Mouse (Mus musculus): ENCODE results near the gene Dnah8. TPM values are rescaled to one million over a fixed set of nuclear protein-coding genes. Genes with fewer than 3 reads are reported as not detected.

Gene Dnah8
- total and polyA plus RNA-seq, 2 experiments from 2014 or later = 3.1 to 4.2 TPM

DNA sequence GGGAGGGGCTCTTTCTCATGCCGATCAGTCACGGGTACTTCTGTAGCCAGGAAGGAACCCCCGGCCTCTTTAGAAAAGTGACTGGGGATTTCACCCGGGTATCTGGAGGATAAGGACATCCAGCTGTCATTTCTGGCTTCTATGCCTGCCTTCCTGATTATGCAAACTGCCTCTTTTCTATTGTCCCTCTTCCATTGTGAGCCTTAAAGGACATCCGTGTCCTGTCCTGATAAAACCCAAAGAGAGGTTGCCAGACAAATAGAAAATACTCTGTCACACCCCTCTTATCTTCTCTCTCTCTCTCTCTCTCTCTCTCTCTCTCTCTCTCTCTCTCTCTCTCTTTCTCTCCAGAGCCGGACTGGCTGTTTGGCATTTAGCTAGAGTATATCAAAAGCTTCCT lies 258.1 kb downstream of the Dnah8 start:
- DNase-seq (ENCODE audit: low spot score) (no peak), ATAC-seq (ENCODE audit: low FRiP score) (no peak)
- H3K27ac ChIP-seq (ENCODE audit: low read depth, low read length) = no peak overlapping the region
- no peaks in the 10 kb centered on the region for H3K27me3 ChIP-seq (ENCODE audit: insufficient read depth, low read length)
- TF ChIP-seq CTCF (IDR thresholded peaks at IDR 0.05) = no peak
- H3K9ac ChIP-seq (replicated peaks; ENCODE audit: low read length, poor library complexity, severe bottlenecking) = peak overlapping the region; percentile 36; the same call in 1 of the 2 replicates
- whole genome bisulfite sequencing = 2% methylated on average over 6 of the region's 6 CpGs
- no peaks in the 10 kb centered on the region for H3K36me3 ChIP-seq (ENCODE audit: insufficient read depth, low read length)
- 0 out of 2 replicates have a peak, but pooled peaks cover 5% of the 10 kb centered on the region for H3K4me1 ChIP-seq (ENCODE audit: insufficient read depth, low read length)
- no peak overlapping the region for H3K4me3 ChIP-seq (ENCODE audit: low read depth, low read length)
- H3K4me2 ChIP-seq (ENCODE audit: low read depth, low read length, poor library complexity, severe bottlenecking) = peak overlapping the region; percentile 20
- no peaks in the 10 kb centered on the region for H3K9me3 ChIP-seq (ENCODE audit: low read length)

DNA sequence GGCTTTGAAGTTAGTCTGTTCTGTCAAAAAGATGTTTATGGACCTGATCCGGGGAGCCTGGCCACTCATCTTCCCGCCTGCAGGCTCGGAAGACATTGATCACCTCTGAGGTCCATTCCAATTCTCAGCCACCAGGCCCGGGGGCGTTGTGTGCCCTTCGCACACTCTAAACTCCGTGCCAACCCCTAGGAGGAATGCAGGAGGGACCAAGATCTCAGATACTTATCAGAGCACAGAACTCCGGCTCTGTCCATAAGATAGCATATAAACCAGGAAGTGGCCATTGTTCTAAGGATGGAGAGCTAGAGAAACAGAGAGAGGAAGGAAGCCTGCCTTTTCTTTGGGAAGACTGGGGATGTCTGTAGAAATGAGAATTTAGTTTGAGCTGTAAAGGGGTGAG lies 259.4 kb downstream of the Dnah8 start:
- no peaks in the 10 kb centered on the region for H3K9me3 ChIP-seq (ENCODE audit: low read length)
- 0 out of 2 replicates have a peak, but pooled peaks cover 5% of the 10 kb centered on the region for H3K4me1 ChIP-seq (ENCODE audit: insufficient read depth, low read length)
- H3K4me2 ChIP-seq (ENCODE audit: low read depth, low read length, poor library complexity, severe bottlenecking) = no peak overlapping the region
- DNase-seq (ENCODE audit: low spot score) (no peak), ATAC-seq (ENCODE audit: low FRiP score) (no peak)
- no peak for TF ChIP-seq CTCF (IDR thresholded peaks at IDR 0.05)
- H3K4me3 ChIP-seq (ENCODE audit: low read depth, low read length) = no peak overlapping the region
- H3K36me3 ChIP-seq (ENCODE audit: insufficient read depth, low read length) = no peaks in the 10 kb centered on the region
- 72% methylated on average over 8 of the region's 8 CpGs for WGBS
- no peak overlapping the region for H3K27ac ChIP-seq (ENCODE audit: low read depth, low read length)
- no peaks in the 10 kb centered on the region for H3K27me3 ChIP-seq (ENCODE audit: insufficient read depth, low read length)
- H3K9ac ChIP-seq (replicated peaks; ENCODE audit: low read length, poor library complexity, severe bottlenecking) = no peak overlapping the region

DNA sequence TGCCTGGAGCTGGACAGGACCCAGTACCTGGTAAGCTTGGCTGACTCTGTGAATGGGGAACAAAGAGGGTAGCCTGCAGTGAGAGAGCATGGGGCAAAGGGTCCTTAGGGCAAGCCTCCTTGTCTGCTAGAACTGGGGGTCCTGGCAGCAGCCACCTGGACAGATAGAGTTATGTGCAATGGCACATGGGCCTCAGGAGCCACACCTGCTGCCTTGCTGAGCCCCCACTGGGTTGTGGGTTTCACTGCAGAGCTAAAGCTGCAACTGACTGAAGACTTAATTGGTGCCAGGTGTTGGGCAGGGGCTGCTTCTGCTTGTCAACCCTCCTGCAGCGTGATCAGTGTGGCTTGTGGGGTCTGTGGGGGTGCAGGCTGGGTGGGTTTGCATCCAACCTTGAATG lies 267.9 kb downstream of the Dnah8 start:
- ATAC-seq (ENCODE audit: low FRiP score) (no peak), DNase-seq (ENCODE audit: low spot score) (no peak)
- WGBS = 40% methylated on average over 1 of the region's 1 CpGs
- Histone ChIP-seq H3K4me3 (ENCODE audit: low read depth, low read length) (no peak overlapping the region), H3K4me1 (ENCODE audit: insufficient read depth, low read length) (no peaks in the 10 kb centered on the region), H3K9me3 (ENCODE audit: low read length) (no peaks in the 10 kb centered on the region), H3K27me3 (ENCODE audit: insufficient read depth, low read length) (no peaks in the 10 kb centered on the region), H3K36me3 (ENCODE audit: insufficient read depth, low read length) (no peaks in the 10 kb centered on the region), H3K27ac (ENCODE audit: low read depth, low read length) (no peak overlapping the region), H3K4me2 (ENCODE audit: low read depth, low read length, poor library complexity, severe bottlenecking) (no peak overlapping the region), H3K9ac (replicated peaks; ENCODE audit: low read length, poor library complexity, severe bottlenecking) (no peak overlapping the region)
- no peak for TF ChIP-seq CTCF (IDR thresholded peaks at IDR 0.05)

DNA sequence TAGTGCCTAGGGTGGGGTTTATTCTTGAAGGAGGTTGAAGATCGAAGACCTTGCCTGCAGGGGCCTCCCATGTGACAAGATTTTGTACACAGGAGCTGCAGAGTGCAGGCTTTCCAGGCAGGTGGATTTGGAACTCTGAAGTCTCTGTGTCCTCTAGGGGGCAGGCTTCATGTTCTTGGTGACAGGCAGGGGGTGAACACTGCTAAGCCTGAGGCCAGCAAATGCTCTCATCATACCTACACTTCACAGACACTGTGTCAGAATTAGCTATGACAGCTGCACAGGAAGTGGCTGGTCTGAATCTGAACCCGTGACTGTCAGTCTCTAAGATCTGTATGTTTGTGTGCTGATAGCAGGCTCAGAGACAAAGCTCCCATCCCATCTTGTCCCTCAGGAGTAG lies 268.6 kb downstream of the Dnah8 start:
- Histone ChIP-seq H3K9ac (replicated peaks; ENCODE audit: low read length, poor library complexity, severe bottlenecking) (no peak overlapping the region), H3K9me3 (ENCODE audit: low read length) (no peaks in the 10 kb centered on the region), H3K4me2 (ENCODE audit: low read depth, low read length, poor library complexity, severe bottlenecking) (no peak overlapping the region), H3K36me3 (ENCODE audit: insufficient read depth, low read length) (no peaks in the 10 kb centered on the region), H3K27ac (ENCODE audit: low read depth, low read length) (no peak overlapping the region), H3K4me1 (ENCODE audit: insufficient read depth, low read length) (no peaks in the 10 kb centered on the region), H3K4me3 (ENCODE audit: low read depth, low read length) (no peak overlapping the region), H3K27me3 (ENCODE audit: insufficient read depth, low read length) (no peaks in the 10 kb centered on the region)
- no peak for ATAC-seq (ENCODE audit: low FRiP score)
- TF ChIP-seq CTCF (IDR thresholded peaks at IDR 0.05) = peak; percentile 57
- DNase-seq (ENCODE audit: low spot score) = peak; percentile 40
- WGBS = 37% methylated on average over 2 of the region's 2 CpGs

DNA sequence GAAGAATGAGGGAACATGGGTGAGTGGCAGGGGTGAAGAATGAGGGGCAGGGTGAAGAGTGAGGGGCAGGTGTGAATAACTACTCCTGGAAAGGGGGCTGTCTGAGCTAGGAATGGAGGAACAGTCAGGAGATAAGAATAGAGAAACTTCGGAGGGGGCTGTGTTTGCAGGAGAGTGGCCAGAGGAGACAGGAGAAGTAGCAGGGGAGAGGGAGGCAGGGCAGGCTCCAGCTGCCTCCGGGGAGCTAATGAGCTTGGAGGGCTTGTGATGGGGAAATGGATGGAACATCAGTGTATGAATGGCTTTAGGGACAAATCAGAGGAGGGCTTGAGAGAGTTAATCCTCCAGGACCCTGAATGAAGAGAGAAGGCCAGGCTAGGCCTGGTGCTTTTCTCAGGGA lies 272.9 kb downstream of the Dnah8 start:
- H3K27ac ChIP-seq (ENCODE audit: low read depth, low read length) = no peak overlapping the region
- WGBS = 21% methylated on average over 2 of the region's 2 CpGs
- no peak for TF ChIP-seq CTCF (IDR thresholded peaks at IDR 0.05)
- no peak overlapping the region for H3K4me2 ChIP-seq (ENCODE audit: low read depth, low read length, poor library complexity, severe bottlenecking)
- no peaks in the 10 kb centered on the region for H3K27me3 ChIP-seq (ENCODE audit: insufficient read depth, low read length)
- ATAC-seq (ENCODE audit: low FRiP score) (no peak), DNase-seq (ENCODE audit: low spot score) (no peak)
- H3K9me3 ChIP-seq (ENCODE audit: low read length) = no peaks in the 10 kb centered on the region
- no peaks in the 10 kb centered on the region for H3K36me3 ChIP-seq (ENCODE audit: insufficient read depth, low read length)
- H3K4me1 ChIP-seq (ENCODE audit: insufficient read depth, low read length) = peaks cover 5% of the 10 kb centered on the region; the same call in 1 of the 2 replicates
- no peak overlapping the region for H3K4me3 ChIP-seq (ENCODE audit: low read depth, low read length)
- no peak overlapping the region for H3K9ac ChIP-seq (replicated peaks; ENCODE audit: low read length, poor library complexity, severe bottlenecking)

DNA sequence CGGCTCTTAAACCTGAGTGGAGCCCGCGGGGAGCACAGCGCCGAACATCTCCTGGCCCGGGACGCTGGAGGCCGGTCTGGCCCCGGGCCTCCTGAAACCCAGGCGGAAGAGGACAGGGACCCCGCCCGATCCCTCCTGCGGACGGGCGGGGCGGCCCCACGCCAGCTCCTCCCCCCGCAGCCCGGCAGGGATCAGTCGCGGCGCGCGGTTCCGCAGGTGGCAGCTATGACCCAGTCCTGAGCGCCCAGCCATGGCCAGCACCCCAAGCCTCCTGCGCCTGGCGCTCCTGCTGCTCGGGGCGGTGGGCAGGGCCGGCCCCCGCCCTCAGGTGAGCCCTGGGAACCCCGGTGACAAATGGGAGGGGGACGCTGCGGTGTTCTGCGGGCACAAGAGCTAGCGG lies 277.5 kb downstream of the Dnah8 start, which contains the start of gene Glp1r:
Gene Glp1r, plus strand, starts transcription at position 191 of the 400 bp plus-strand sequence.
- H3K4me2 ChIP-seq (ENCODE audit: low read depth, low read length, poor library complexity, severe bottlenecking) = peak within 1 kb of the TSS; percentile 99
- 0 out of 2 replicates have a peak, but pooled peaks cover 4% of the 10 kb centered on the region for H3K27me3 ChIP-seq (ENCODE audit: insufficient read depth, low read length)
- no peak for TF ChIP-seq CTCF (IDR thresholded peaks at IDR 0.05)
- peak within 1 kb of the TSS; percentile 49 for H3K4me3 ChIP-seq (ENCODE audit: low read depth, low read length)
- DNase-seq (ENCODE audit: low spot score) = no peak
- no peaks in the 10 kb centered on the region for H3K9me3 ChIP-seq (ENCODE audit: low read length)
- ATAC-seq (ENCODE audit: low FRiP score) = 0 out of 2 replicates have a peak, but pooled peaks have one; percentile 13
- H3K36me3 ChIP-seq (ENCODE audit: insufficient read depth, low read length) = no peaks in the 10 kb centered on the region
- peaks cover 5% of the 10 kb centered on the region; the same call in 1 of the 2 replicates for H3K4me1 ChIP-seq (ENCODE audit: insufficient read depth, low read length)
- WGBS = under 1% methylated on average over 36 of the region's 37 CpGs
- H3K27ac ChIP-seq (ENCODE audit: low read depth, low read length) = no peak within 1 kb of the TSS
- H3K9ac ChIP-seq (replicated peaks; ENCODE audit: low read length, poor library complexity, severe bottlenecking) = peak within 1 kb of the TSS; percentile 56

Measured in midbrain, postnatal 0 days (tissue).